Mouse (Mus musculus): ENCODE measurements around the gene Gadl1.

- no peak for TF ChIP-seq CTCF (IDR thresholded peaks at IDR 0.05; ENCODE audit: low read depth)
- TF ChIP-seq EP300 (IDR thresholded peaks at IDR 0.05; ENCODE audit: low read depth) = no peak
Measured at GRCm38 (mm10) chr9:116100015-116100414, 190.8 kb downstream of the Gadl1 start.

All from heart, postnatal 0 days (tissue).